Mouse (Mus musculus): ENCODE data around the gene Slco1c1.
"Not testable (repeated sequence)": the region's sequence is repeated elsewhere in the genome, so short reads cannot be mapped to it uniquely, and the experiment has no call there.

Gene Slco1c1

DNA sequence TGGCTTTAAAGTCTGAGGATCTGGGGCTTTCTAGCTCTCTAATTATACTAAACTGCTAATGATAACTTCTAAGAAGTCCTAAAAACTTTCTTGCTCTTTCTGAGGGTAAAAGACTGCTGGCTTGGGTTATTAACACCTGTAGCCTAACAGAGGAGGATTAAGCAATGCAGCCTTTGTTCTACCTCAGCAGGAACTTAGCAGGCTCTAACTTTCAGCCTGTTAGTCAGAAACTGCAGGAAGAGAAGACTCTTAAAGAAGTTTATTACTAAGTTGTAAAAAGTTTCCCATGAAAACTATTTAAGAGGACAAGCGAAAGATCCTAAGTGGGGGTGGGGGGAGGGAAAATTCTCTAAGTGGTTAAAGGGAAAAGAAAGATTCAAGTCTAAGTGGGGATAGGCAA lies 65.8 kb downstream of the Slco1c1 start:
- DNase-seq (ENCODE audit: low read depth, low spot score): no peak

DNA sequence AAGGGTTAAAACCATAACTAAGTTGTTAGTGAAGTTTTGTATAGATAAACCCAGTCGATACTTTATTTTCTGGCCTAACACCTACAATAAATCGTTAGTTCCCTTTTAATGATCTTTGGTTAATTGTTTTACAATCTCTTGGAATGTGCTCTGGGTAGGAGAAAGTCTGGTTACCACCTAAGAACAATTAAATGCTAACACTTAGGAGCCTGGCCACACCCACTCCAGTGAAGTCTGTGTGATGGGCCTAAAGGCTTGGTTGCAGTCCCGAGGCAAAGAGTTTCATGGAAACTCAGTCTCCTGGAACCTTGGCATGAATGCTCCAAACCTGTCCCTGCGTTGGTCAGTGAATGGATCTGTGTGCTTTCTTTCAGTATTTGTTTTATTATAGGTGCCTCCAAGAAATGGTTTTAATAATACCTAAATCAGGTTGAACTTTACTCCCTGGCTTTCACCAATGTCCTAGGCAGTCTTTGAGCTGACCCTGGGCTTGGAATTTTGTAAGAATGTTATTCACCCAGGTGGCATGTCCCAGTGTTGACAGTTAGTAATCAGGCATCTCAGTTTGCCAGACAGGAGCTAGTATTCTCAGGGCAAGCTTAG lies 66.5 kb downstream of the Slco1c1 start:
- not testable (repeated sequence) for DNase-seq (ENCODE audit: low read depth, low spot score)

DNA sequence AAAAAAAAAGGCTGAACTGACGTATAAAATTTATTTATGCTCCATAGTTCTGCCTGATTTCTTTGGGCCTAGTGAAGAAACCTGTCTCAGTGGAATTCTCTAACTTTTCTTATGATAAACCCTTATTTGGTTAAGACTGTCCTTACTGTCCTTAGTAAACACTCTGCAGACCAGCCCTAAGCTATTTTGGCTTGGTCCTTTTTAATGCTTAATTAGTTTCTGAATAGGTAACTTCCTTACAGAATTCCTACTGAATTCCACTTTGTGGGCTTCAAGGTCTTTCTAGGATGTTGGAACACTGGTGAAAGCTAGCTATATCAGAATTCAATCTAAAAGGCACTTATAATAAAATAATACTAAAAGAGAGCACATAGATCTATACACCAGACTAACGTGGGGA lies 71.9 kb downstream of the Slco1c1 start:
- DNase-seq (ENCODE audit: low read depth, low spot score): no peak

DNA sequence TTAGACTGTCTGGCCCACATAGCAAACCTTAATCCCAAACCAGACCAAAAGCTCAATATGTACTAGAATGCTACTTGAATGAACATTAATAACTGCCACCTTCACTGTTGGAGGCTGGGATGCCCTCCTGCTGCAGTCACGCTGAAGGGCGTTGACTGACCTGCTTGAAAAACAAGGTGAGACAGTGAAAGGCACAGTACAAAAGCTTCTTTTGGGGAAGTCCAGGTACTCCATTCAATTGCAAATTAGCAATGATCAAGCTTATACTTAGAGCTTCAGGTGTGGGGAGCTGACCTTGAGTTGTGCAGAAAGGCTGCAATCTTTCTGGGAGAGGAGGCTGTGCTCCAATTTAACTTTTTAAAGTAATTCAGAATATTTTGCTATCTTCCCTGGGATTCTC lies 72.9 kb downstream of the Slco1c1 start:
- no peak for DNase-seq (ENCODE audit: low read depth, low spot score)

DNA sequence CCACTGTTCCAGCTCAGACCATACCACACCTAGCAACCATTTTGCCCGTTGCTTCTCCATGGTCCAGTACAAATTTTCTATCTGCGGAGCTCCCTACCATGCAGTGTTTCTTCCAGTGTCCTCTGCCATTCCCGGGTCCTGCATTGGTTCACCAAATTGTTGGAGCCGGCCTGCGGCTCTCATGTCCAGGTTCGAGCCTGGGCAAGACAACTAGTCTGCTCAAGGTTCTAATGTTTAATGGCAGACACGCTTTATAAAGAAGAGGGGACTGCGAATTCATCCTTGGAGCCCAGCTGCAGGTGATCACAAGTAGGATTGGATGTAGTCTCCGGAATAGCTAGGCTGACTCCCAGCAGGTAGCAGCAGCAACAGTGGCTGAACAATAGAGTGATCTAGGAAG lies 76.8 kb downstream of the Slco1c1 start:
- DNase-seq (ENCODE audit: low read depth, low spot score): no peak

DNA sequence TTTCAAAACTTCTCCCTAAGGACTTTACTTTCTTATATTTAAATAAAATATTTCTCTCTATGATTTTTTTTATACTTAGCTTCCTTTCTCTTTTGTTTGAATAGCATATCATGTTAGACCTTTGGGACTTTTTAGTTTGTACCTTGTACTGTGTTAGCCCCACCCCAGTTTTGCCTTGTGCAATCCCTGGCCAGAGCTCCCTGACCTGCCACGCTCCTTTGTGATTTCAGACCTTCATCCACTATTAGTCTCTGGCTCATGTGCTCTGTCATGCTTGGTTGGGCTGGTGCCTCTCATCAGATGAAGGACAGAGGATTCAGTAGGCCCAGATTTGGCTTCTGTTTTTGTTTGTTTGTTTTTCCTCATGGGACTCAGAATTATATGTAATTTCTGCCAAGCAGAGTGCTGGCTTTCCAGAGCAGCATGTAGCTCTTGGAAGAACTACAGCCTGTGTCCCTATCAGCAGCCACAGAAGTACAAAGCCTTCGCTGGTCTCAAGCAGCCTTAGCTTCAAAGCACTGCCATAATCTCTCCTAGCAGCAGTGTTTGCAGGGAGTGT lies 86.6 kb downstream of the Slco1c1 start:
- no peak for DNase-seq (ENCODE audit: low read depth, low spot score)

DNA sequence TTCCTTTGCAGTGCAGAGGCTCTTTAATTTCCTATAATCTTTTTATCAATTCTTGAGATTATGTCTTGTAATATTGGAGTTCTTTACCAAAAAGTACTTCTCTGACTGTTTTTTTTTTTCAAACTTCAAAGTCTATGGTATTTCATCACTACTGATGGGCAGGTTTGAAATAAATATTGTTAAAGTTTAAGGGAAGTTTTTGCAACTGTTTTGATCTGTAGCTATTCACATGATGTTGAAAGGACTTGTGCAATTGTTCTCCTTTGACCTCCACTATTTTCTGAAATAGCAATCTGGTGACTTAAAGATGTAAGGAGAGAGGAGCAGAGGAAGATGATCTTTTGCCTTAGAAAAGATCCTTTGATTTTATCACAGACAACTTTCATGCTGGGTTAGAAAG lies 89.8 kb downstream of the Slco1c1 start:
- DNase-seq (ENCODE audit: low read depth, low spot score): no peak

DNA sequence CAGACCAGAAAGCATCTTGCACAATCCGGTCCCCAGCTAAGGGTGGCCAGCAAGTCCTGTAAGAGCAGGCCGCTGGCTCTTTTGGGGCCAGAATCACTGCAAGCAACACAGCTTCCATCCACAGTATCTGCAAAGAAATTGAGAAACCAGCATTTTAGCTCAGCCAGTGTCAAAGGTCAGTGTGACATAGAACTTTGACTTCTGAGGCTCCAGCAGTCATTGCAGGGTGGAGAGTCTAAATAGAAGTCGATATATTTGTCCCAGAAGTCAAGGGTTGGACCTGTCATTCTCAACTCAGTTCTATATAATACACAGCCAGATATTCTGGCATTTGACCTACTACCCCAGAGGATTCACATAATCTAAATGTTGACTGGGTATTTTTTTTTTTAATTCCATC lies 91.2 kb downstream of the Slco1c1 start:
- DNase-seq (ENCODE audit: low read depth, low spot score): no peak
